Mouse (Mus musculus): ENCODE results near the gene Prkg1. TPM values are rescaled to one million over a fixed set of nuclear protein-coding genes. Genes with fewer than 3 reads are reported as not detected.
A peak's percentile ranks its signal among the peaks of the same experiment; 100 is the strongest.
"Not testable (repeated sequence)": the region's sequence is repeated elsewhere in the genome, so short reads cannot be mapped to it uniquely, and the experiment has no call there.

Prkg1 gene
- total RNA-seq, 2 experiments from 2014 or later = 0.31 TPM; not detected in 1

DNA sequence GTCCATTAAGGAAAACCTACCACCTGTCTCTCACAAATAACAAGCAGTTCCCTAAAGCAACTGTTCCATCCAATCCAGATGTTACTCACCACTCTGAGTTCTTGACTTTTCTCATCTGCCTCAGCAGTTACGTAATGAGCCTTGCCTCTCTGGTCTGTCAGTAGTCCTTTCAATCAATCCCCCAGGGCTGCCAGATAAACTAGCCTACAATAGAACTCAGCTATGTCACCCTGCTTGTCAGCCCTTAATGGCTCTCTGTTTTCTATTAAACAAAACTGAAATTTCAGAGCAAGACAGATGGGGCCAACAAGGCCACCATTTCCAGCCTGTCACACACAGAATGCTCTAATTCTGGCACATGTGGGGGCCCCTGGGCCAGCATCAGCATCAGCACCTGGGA lies 293.1 kb downstream of the Prkg1 start:
- ATAC-seq (replicated peaks; ENCODE audit: poor library complexity, severe bottlenecking) = no peak

DNA sequence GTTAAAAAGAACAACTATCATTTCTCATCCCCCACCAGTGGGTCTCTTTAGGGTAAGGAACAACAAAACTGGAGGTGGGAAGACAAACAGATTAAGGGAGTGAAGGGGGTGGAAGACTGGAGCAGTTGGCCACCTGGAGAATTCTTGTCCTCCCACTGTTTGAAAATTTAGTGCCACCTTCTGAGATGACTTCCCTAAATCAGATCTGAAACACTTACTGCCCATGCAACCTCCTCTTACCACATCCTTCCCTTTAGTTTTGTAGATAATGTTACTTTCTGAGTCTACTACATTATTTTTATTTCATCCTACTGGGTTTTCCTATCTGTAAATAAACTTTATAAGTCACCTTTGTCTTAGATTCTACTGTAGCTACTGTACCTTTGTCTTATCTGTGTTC lies 304.6 kb downstream of the Prkg1 start:
- no peak for ATAC-seq (replicated peaks; ENCODE audit: poor library complexity, severe bottlenecking)

DNA sequence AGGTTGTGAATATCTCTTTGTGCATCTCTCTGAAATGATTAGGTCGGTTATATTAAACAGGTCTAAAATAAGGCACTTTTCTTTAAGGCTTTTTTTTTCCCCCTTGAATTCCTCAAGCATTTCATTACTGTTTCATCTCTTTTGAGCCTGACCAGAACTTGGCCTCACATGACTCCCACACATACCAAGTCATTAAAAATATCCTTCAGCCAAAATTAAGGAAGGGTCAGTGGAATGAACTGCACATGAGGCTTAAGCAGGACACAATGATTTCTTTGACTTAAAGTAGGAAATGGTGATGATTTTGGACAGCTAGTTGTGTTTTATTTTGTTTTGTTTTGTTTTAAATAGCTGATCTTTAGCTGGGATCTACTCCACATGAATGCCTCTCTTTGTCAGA lies 320.7 kb downstream of the Prkg1 start:
- ATAC-seq (replicated peaks; ENCODE audit: poor library complexity, severe bottlenecking) = no peak

DNA sequence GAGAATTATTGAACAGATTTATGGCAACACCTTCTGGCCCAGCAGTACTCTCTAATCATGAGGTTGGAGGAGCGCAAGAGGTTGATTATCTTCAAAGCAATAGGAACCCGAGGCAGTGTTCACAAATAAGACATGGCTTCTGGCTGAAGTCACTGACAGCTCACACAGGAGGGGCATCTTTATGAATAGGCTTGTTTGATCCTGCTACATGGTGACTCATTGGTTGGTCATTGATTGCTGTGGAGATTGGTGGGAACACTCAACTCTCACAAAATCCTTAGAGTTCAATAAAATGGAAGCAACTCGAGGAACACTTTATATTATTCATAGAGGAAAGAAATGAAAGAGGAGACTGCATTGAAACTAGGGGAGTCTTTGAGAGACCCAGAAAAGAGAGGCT lies 322.5 kb downstream of the Prkg1 start:
- no peak for ATAC-seq (replicated peaks; ENCODE audit: poor library complexity, severe bottlenecking)

DNA sequence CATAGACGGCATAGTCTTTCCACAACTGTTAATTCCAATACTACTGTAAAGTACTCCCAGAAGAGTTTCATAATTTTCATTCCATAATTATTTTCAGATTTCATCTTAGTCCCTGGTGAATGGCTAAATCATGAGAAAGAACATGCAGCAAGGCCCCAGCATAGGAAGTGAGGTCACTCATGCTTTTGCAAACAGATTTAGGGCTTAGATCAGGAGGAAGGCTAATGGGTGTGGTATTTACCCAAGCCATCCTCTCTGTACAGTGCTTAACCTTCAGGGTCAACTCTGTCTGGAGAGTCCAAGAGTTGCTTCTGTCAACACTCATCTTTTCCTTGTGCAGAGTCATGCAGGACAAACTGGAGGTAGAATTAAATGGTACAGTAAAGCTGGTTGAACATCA lies 331.4 kb downstream of the Prkg1 start:
- no peak for ATAC-seq (replicated peaks; ENCODE audit: poor library complexity, severe bottlenecking)

DNA sequence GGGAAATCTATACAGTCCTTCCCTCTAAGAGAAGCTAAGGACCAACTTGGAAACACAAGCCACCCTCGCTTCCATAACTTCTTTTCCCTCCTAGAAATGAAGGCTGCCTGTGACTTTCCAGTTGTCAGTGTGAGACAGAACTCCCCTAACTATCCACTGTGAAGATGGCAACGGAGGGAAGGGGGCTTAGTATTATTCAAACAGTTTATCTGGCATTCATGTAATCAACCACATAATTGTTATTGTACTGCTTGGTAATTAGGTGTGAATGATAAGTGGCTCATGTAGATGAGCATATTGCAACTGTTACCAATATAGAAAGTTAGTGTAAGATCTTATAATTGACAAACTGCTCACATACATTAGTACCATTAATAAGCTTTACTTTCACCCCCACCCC lies 333.4 kb downstream of the Prkg1 start:
- no peak for ATAC-seq (replicated peaks; ENCODE audit: poor library complexity, severe bottlenecking)

DNA sequence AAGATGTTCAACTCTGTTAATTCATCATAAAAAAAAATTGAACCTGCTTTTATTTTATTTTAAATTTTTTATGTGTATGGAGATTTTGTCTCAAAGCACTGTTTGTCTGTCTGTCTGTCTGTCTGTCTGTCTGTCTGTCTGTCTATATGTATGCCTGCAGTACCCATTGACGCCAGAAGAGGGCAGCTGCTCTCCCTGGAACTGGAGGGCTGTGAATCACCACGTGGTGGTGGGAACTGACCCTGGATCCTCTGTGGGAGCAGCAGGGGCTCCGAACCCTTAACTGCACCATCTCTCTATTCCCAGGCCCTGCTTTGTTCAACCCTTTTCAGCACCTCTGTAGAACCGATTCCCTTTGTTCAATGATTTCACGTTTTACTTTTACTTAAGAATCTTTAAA lies 338.7 kb downstream of the Prkg1 start:
- ATAC-seq (replicated peaks; ENCODE audit: poor library complexity, severe bottlenecking) = no peak

DNA sequence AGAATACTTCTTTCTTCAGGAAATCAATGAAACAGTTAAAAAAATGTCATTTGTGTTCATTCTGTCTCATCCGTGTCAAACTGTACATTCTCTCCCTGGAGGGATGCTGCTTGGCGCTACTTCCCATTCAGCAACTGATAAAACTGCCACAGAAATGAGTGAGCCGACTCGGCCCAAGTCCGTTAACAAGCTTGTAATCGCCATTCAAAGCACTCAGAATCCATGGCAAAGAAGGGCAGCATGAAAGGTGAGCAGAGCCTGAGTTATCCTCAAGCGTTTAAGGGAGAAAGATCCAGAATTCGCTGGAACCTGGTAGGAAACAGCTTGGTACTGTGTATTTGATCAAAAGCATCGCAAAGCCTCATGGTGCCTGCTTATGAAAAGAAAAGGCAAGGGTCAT lies 339.6 kb downstream of the Prkg1 start:
- no peak for ATAC-seq (replicated peaks; ENCODE audit: poor library complexity, severe bottlenecking)

DNA sequence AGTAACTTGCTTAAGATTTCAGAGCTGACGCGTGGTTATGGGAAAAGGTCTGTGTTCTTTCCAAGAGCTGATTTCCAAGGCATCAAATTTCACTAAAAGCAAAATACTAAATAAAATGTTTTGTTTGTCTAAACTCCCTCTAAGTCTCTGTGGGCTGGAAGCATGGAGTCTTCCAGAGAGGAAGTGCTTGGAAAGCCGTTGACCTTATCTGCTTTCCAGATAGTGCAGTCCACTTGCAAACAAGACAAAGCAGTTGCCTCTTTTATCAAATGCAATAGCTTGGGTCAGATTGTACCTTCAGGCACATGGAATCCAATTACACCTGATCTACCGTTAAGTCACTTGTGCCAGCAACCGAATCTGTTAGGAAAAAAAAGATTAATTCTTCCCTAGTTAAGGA lies 340.5 kb downstream of the Prkg1 start:
- no peak for ATAC-seq (replicated peaks; ENCODE audit: poor library complexity, severe bottlenecking)

DNA sequence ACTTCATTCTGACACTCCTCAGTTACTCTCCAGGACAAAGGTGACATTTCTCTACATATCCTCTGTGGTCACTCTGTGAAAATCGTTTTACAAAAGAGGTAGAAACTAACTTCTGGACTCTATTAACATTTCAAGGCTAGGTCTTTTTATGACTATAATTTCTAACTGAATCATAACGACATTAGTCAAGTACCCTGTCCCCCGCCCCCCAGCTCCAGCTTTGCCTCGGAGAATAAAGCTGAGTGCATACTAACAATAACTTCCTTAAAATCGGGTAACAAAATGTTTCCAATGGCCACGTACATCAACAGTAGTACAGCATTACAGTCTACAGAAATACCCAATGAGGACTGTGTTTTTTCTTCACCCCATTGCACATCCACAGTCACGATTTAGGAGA lies 351.3 kb downstream of the Prkg1 start:
- no peak for ATAC-seq (replicated peaks; ENCODE audit: poor library complexity, severe bottlenecking)

DNA sequence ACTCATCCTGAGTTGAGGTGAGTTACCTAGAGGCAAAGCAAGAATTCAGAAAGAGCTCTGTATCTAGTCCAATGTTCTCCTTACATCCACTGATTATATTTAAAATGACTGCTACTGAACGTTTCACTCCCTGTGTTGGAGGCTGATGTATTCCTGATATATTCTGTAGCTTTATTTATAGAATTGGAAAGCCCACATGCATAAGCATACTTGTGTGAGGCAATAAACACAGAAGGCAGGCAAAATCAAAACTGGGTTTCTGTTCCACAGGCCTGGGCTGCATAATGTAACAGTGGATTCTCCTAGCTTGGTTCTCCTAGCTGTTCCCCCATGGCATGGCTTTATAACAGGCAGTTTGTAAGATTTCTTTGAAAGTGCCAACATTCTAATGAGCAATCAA lies 368.7 kb downstream of the Prkg1 start:
- no peak for ATAC-seq (replicated peaks; ENCODE audit: poor library complexity, severe bottlenecking)

DNA sequence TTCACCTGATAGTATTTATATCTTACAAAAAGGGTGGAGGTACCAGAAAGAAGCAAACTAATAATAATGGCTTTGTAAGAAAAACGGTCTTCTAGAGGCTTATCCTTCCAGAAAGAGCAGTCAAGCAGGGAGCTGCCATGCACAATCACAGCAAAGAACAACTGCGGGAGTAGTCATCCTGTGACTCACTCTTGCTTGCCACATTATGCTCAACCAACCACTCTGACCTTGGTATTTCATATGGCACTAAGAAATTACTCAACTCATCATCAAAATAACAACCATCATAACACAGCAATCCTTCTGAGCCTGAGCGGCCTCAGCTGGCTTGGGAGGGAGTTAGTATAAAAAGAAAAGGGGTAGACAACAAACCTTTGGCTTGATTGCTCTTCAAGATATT lies 379.5 kb downstream of the Prkg1 start:
- no peak for ATAC-seq (replicated peaks; ENCODE audit: poor library complexity, severe bottlenecking)

DNA sequence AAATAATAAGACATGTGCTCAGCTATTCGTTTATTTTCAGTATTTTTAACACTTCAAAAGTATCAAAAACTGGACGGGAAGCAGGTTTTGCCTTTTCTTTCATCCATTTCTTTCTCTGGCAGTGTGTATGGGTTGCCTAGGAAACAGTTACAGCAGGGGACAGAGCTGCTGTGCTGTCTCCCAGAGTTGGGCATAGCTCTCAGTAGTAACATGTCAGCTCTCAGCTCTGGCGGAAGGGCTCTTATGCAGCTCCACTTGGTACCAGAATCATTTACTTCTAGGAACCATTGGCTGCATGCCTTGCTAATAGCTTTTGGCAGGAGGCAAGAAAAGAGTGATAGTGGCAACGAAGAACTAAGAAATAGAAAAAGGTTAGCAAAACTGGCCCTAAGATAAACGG lies 381.0 kb downstream of the Prkg1 start:
- no peak for ATAC-seq (replicated peaks; ENCODE audit: poor library complexity, severe bottlenecking)

DNA sequence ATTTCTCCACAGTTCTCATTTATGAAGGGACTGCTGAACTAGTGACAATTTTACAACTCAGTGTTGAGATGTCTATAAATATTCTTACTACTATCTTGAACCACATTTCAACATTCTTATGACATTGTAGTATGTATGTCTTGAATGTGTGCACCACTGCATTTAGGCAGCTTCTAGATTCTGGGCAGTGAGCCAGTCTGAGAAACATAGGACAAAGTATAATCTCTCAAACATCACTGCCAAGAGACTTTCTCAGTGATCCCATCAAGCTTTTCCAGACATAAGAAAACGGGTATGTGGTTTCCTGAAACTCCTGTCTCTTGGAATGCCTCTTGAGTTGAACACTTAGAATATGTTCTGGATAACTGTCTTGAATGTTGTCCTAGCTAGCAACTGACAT lies 394.7 kb downstream of the Prkg1 start:
- ATAC-seq (replicated peaks; ENCODE audit: poor library complexity, severe bottlenecking) = no peak

DNA sequence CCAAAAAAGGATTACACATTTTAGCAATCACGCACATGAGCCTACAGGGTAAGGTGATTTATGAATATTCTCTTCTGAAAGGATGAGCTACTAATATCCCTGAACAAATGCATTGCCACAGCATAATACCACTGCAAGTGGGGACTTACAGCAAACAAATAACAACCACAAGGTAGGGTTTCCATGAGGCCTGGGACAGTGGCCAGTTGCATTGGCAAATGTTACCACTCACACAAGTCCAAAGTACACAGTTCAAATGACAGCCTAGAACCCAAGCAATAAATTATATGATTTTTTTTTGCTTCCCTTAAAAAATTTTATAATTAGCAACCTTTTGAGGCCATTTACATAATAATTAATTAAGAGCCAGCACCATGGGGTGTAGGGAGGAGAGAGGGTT lies 395.7 kb downstream of the Prkg1 start:
- ATAC-seq (replicated peaks; ENCODE audit: poor library complexity, severe bottlenecking) = no peak

DNA sequence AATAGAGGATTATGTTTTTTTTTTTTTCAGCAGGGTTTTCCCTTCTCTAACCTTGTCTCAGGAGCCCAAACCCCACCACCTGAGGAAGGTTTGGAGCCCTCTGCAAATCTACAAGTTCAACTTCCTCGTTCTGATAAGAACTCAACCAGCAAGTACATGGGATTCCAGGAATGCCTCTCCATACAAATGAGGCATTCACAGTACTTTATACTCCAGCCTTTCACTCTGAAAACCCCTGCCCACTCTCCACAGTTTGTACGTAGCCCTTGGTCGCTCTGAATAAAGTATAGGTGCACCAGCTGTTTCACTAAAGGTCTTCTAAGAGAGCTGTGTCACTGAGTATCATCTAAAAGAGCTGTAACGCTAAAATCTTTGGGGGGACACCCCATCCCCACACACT lies 402.8 kb downstream of the Prkg1 start:
- ATAC-seq (replicated peaks; ENCODE audit: poor library complexity, severe bottlenecking) = no peak

DNA sequence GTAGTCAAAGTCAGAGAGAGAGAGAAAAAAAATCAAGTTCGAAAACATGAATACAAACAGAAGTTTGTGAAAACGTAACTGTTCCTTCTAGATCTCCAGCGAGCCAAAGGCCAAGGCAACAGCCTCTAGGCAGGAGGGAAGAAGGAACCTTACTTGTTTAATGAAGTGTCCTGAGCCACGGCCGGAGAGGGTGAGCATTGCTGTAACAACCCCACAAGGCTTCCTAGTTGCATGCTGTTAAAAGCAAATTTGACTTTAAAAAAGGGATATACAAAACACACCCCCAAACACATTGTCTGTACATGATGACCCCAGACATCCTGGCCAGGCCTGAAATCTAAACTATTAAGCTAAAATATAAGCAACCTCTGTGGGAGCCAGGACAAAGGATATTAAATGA lies 403.3 kb downstream of the Prkg1 start:
- ATAC-seq (replicated peaks; ENCODE audit: poor library complexity, severe bottlenecking) = no peak

DNA sequence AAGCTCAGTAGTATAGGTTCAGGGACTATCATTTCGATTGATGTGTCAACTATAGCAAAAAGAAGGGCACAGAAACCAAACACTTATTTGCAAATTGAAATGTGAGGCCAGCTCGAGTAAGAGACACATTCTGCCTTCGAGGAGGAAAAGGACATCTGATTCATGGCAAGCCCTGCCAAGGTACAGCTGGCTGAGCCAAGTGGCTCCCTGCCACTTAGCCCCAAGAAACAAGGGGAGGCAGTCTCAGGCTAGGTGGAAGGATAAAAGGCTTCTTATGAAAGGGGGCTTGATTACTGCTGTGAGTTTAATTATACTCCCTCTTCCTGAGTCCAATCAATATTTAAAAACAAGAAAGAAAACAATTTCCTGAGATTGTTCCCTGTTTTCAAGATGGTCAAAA lies 403.7 kb downstream of the Prkg1 start:
- no peak for ATAC-seq (replicated peaks; ENCODE audit: poor library complexity, severe bottlenecking)

DNA sequence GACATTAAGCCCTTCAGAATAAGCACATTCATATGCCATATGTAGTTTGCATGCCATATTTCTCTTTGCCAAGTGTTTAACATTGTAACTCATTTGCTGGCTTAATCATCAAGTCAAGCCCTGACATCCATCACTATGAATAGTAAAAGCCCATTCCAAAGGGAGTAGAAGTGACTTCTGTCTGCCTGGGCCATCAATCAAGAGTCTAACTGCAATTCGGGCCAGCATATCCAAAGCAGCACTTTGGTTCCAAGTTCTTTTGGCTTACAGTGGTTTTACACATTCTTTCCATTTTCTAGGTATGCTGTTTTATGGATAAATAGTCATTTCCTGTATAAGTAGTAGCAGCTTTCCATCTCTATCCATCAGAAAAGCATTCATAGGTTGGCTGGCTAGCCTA lies 409.9 kb downstream of the Prkg1 start:
- ATAC-seq (replicated peaks; ENCODE audit: poor library complexity, severe bottlenecking) = no peak

DNA sequence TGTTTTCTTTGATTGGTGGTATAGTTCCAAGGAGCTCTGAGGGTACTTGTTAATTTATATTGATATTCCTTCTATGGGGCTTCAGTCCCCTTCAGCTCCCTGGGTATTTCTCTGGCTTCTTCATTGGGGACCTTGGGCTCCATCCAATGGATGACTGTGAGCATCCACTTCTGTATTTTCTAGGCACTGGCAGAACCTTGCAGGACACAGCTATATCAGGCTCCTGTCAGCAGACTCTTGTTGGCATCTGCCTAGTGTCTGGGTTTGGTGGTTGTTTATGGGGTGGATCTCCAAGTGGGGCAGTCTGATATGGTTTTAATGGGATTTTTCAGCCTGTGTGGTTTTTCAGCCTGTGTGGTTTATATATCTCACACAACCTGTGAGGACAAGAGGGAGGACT lies 412.0 kb downstream of the Prkg1 start:
- ATAC-seq (replicated peaks; ENCODE audit: poor library complexity, severe bottlenecking) = not testable (repeated sequence)

DNA sequence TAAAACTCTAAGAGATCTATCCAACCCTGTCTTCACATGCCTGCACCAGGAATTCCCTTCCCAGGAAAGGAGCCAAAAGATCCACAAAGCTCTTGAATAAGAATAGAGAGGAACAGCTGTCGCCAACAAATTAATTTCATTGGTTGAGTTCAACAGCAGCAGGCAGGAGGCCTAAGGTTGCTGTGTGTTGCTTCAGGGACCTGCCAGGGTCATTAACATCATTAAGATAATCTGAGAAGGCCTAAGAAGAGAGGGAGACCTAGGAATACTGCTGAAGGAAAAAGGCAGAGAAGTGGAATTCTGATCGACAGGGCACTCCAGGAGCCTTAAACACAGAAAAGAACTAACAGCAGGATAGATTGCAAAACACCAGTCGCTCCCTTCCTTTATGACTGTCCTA lies 413.0 kb downstream of the Prkg1 start:
- ATAC-seq (replicated peaks; ENCODE audit: poor library complexity, severe bottlenecking) = no peak

DNA sequence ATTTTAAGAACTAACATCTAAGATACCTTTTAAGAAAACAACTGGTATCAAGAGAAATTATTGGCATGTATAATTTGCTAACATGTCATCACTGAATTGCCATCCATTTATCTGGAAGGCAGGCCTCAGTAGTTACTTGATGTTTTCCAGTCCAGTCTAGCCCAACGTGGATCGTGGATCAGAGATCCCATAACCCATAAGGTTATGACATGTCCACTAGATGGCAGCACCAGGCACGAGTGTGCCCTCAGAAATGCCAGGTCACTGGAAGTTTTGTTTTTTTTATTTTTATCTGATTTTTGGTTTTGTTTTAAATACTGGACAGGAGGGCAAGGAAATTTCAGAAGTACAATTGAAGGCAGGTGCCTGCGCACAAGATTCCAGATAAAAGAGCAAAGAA lies 422.7 kb downstream of the Prkg1 start:
- peak; percentile 52 for ATAC-seq (replicated peaks; ENCODE audit: poor library complexity, severe bottlenecking)

DNA sequence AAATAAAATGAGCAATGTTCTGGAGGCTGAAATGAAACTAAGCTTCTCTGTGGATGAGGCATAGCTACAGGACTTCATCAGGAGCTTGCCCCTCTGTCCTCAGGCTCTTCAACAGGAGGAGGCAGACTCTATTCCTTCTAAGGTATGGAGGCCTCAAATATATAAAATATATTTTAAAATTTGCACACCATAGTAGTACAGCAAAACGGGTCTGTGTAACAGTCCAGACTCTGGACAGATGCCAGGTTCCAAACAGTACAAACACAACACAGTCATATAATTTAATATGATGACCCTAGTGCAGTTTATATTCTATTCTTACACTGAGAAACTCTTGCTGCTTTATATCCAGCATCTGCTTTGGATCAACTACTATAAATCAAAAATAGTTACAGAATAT lies 423.9 kb downstream of the Prkg1 start:
- ATAC-seq (replicated peaks; ENCODE audit: poor library complexity, severe bottlenecking) = no peak
